Mouse (Mus musculus) layer of hippocampus, adult 2 months (tissue): ENCODE data around the gene Hcrt. TPM values are rescaled to one million over a fixed set of nuclear protein-coding genes. Genes with fewer than 3 reads are reported as not detected.
A peak's percentile ranks its signal among the peaks of the same experiment; 100 is the strongest.

Experiments
- DNase-seq, 2 experiments: peaks; one replicate each; pipeline ENCODE4 v3.0.0; 2022; ENCODE audit warnings: low spot score in 2 of 2
- H3K27ac ChIP-seq: fragments of 200-600 bp; 2 replicates; pipeline ENCODE4 v1.8.1; 2022
- H3K4me3 ChIP-seq: fragments of 200-600 bp; 2 replicates; pipeline ENCODE4 v1.8.1; 2022; ENCODE audit warnings: mild to moderate bottlenecking
- CTCF ChIP-seq: fragments of 200-600 bp; conservative IDR thresholded peaks from 2 replicates; pipeline ENCODE4 v1.8.1; 2022; ENCODE audit warnings: antibody characterized with exemption, mild to moderate bottlenecking, moderate library complexity
- total RNA-seq, 2 experiments: library from RNA; stranded (reverse); gene quantifications; 2 replicates each; pipeline ENCODE4 v1.2.3; 2021

The Hcrt gene
- total RNA-seq, 2 experiments from 2014 or later = not detected

DNA sequence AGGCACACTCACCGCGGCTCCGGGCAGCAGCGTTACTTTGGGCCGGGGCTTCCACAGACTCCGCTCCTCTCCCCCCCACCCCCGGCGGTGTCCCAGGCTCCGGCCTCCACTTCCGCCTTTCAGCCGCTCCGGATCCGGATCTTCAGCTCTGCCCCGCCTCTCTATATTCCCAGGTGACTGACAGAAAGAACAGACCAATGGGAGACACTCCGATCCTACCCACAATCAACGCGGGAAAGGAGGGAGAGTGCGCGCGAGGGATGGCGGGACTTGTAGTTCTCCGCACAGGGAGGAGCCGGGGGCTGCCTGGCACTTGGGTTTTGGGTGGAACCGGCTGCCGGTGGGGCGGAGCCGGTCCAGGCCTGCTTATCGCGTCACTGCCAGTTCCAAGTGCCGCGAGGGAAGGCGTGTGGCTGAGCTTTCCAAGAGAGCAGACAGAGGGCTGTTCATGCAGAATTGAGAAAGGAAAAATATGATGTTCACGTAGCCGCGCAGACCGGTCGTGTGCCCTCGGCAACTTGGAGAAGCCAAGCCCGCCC, 24.6 kb downstream of the Hcrt start, which contains the start of gene Rab5c:
TSS of gene Rab5c (minus strand) at position 150 of the 539 bp plus-strand sequence.
- H3K27ac ChIP-seq = peak within 1 kb of the TSS; percentile 96
- peak within 1 kb of the TSS; percentile 97 for H3K4me3 ChIP-seq
- TF ChIP-seq CTCF = peak; percentile 41; the same call in 1 of the 2 replicates
- DNase-seq = peak; percentile 99 to 100

DNA sequence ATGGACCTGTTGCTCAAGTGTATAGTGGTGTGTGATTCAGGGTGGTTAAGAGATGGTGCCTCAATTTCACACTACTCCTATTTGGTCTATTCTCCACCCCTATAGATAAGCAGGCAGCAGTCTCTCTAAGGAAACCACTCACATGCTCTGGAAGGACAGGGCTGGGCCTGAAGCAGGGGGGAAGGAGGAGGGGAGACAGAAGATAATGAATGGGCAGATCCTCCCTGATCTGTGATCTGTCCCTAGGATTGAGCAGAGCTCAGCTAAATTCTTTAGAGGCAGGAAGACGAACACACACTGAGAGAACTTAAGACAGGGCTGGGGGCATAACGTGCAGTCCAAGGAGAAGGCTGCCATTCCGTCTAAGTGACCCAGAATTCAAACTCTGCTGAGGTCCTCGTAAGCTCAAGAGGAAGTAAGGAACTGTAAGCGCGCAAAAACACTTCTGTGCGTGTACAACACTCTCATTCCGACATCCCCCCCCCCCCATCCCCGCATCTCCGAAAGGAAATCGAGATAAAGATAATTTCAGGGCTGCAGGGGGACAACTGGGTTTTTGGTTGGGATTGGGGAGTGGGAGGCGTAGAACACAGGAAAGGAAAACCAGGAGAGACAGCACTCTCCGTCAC, 25.5 kb downstream of the Hcrt start:
- DNase-seq = no peak
- H3K27ac ChIP-seq = peak overlapping the region; percentile 96
- TF ChIP-seq CTCF = no peak
- peak overlapping the region; percentile 97 for H3K4me3 ChIP-seq

DNA sequence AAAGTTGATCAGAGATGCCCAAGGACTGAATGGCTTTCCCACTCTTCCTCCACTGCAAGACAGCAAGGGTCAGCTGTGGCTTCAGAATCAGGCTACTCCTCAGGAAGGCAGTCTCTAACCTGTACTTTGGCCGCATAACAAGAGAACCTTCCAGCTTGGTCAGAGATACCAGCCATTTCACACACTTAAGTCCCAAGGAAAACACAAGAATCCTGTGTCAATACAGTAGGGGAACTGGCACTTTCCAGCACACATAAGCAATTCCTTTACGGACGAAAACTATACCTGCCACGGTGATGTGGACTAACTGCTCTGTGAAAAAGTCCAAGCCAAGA, 26.0 kb downstream of the Hcrt start:
- peak overlapping the region; percentile 97 for H3K4me3 ChIP-seq
- H3K27ac ChIP-seq = no peak overlapping the region
- no peak for DNase-seq
- no peak for TF ChIP-seq CTCF

DNA sequence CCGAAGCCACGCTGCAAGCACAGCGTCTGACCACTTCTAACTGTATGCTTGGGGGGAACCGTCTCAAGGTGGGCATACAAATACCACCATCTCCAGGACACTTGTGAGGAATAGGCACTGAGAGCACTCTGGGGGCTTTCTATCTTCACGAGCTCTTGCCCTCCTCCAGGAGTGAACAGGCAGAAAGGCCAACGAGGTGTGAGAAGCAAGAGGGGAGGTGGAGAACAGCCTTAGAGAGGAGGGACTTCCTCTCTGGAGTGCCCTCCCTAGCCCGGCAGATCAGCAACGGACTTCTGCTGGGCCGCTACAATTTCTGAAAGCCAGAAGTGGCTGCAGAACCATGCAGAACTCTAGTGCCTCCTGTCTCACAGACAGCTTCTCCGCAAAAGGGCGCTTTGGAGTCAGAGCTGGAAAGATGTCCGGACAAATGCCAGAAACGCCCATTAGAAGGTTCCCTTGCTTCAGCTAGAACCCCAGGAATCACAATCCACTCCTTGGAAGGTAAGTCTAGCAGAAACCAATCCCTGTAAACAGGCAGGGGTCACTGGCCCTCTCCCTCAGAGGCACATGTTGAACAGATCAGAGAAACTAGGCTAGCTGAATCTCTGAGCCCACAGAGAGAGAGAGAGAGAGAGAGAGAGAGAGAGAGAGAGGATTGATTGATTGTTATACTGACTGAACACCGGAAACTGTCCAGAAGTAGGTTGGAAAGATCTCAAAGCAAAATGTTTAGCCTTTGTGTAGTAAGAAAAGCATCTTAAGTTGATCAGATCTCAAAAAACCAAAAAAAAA, 26.6 kb downstream of the Hcrt start:
- DNase-seq = no peak
- no peak for TF ChIP-seq CTCF
- Histone ChIP-seq H3K27ac (no peak overlapping the region), H3K4me3 (no peak overlapping the region)

- no peak overlapping the region for H3K4me3 ChIP-seq
- no peak for TF ChIP-seq CTCF
- no peak for DNase-seq
- H3K27ac ChIP-seq = no peak overlapping the region
Observed at GRCm38 (mm10) chr11:100735134-100735865, 27.4 kb downstream of the Hcrt start.

- H3K27ac ChIP-seq = no peak overlapping the region
- no peak for DNase-seq
- H3K4me3 ChIP-seq = no peak overlapping the region
- no peak for TF ChIP-seq CTCF
Observed at GRCm38 (mm10) chr11:100730477-100731205, 32.1 kb downstream of the Hcrt start.

- no peak for TF ChIP-seq CTCF
- Histone ChIP-seq H3K4me3 (no peak overlapping the region), H3K27ac (no peak overlapping the region)
- DNase-seq = no peak
Observed at GRCm38 (mm10) chr11:100729976-100730375, 32.8 kb downstream of the Hcrt start.

DNA sequence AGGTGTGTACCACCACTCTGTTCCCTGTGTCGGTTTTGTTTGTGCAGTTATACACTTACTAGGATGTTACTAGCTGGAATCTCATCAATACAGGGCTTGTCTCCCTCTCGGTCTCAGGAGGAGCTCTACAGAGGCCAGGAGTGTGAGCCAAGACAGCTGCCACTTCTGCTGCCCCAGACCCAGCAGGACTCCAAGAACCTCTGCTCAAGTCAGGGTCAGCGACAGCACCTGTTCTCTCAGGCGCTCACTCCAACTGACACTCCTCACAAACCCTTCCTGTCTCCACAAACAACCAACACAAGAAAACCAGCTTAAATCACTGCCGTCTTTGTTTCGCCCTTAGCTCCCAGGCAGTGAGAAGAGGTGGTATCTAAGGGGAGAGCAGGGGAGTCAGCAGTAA, 34.1 kb downstream of the Hcrt start:
- no peak overlapping the region for H3K4me3 ChIP-seq
- H3K27ac ChIP-seq = no peak overlapping the region
- TF ChIP-seq CTCF = no peak
- no peak for DNase-seq

- no peak for TF ChIP-seq CTCF
- H3K4me3 ChIP-seq = no peak overlapping the region
- no peak for DNase-seq
- H3K27ac ChIP-seq = no peak overlapping the region
Observed at GRCm38 (mm10) chr11:100727201-100727600, 35.5 kb downstream of the Hcrt start.

GRCm38 (mm10) chr11:100724919-100725512, 37.7 kb downstream of the Hcrt start:
- no peak for TF ChIP-seq CTCF
- Histone ChIP-seq H3K27ac (peak overlapping the region; percentile 49), H3K4me3 (no peak overlapping the region)
- no peak for DNase-seq

DNA sequence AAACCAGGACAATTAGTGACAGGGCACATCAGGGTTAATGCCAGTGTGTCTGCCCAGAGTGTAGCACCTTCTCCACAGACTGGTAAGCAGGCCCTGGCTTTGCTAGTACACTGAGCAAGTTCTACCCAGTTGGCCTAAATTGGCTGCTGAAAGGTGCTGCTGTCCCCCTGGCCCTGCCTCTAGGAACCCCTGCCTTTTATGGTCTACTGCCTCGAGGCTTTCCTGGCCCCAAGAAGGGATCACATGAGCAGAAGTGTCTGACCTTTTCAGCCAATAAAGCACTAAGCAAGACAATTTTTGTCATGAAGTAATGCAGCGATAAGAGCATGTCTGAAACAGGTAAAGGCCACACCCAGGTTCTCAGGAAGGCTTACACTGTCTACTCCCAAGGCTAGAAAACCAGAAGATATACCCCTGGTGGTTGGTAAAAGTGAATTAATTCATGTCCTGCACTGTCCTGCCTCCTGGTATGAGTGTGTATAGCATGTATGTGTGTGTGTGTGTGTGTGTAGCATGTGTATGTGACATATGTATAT, 40.2 kb downstream of the Hcrt start:
- no peak for TF ChIP-seq CTCF
- Histone ChIP-seq H3K4me3 (no peak overlapping the region), H3K27ac (peak overlapping the region; percentile 87)
- no peak for DNase-seq
